Mouse (Mus musculus): ENCODE measurements around the gene Tcf3. TPM values are rescaled to one million over a fixed set of nuclear protein-coding genes. Genes with fewer than 3 reads are reported as not detected.
A peak's percentile ranks its signal among the peaks of the same experiment; 100 is the strongest.

The Tcf3 gene
- polyA plus RNA-seq, 1 experiment from 2014 or later = 34.5 TPM

DNA sequence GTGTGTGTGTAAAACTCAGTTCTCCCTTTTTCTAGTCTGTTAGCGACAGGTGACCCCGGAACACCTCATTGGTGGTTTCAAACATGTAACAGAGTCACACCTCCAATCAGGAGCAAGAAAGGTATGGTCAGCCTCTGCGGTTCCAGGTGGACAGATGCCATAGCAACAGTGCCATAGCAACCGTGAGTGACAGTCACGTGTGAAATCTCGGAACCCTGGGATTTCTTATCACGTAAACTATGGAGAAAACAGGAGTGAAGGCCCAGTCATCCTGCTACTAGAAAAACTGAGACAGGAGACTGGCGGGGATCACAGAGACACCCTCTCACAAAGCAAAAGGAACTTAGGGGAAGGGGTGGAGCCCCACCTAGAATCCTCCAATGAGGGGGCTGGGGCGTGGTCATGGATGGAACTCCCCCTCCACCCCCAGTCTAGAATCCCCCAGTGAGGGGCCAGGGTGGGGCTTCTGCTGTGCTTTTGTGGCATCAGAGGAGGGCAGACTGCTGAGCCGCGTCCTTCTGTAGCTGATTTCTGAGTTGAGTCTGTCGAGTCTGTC, 62.0 kb downstream of the Tcf3 start:
- H3K9me3 ChIP-seq (ENCODE audit: control insufficient read depth) = no peaks in the 10 kb centered on the region
- no peak for TF ChIP-seq CTCF (IDR thresholded peaks at IDR 0.05; ENCODE audit: low read depth)
- WGBS = 8% methylated on average over 12 of the region's 12 CpGs
- ATAC-seq = peak; percentile 39; the same call in 1 of the 2 replicates
- H3K4me2 ChIP-seq (replicated peaks; ENCODE audit: low read depth) = peak overlapping the region; percentile 39; the same call in 1 of the 2 replicates
- H3K27me3 ChIP-seq (replicated peaks; ENCODE audit: control insufficient read depth, insufficient read depth, low read length) = no peaks in the 10 kb centered on the region
- no peak overlapping the region for H3K27ac ChIP-seq (ENCODE audit: low read depth, low read length)
- no peaks in the 10 kb centered on the region for H3K4me1 ChIP-seq (replicated peaks; ENCODE audit: control insufficient read depth, insufficient read depth, low read length)
- no peak overlapping the region for H3K4me3 ChIP-seq (ENCODE audit: low read depth, low read length)
- H3K36me3 ChIP-seq (ENCODE audit: control insufficient read depth, insufficient read depth) = no peaks in the 10 kb centered on the region
- H3K9ac ChIP-seq (ENCODE audit: low read depth, low read length) = no peak overlapping the region

DNA sequence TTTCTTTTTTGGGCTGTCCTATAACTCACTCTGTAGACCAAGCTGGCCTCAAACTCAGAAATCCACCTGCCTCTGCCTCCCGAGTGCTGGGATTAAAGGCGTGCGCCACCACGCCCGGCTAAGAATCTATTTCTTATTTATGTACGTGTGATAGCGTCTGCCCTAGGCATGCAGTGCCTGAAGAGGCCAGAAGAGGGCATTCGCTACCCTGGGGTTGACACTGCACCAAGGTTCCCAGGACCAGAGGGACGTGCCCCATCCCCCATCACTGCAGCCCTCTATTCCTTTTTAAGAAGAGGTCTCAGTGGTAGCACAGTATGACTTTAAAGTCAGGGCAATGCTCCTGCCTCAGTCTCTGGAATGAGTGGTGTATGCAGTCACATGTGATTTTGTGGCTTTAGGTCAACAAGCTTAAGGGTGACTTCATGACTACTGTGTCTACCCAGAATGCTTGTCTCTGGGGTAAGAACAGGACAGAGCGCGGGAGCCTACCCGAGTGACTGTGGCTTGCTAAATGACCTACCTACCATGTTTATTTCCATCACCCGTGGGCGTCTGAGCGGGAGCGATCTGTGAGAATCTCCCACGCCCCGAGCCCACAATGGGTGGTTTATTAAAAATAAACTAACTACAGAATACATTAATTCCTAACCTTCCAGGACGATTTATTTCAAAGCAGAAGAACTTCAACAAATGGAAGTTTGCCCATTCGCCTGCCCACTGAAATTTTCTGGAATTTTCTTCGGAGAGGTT, 63.3 kb downstream of the Tcf3 start:
- peak; percentile 42 for TF ChIP-seq CTCF (IDR thresholded peaks at IDR 0.05; ENCODE audit: low read depth)
- WGBS = 75% methylated on average over 21 of the region's 21 CpGs

DNA sequence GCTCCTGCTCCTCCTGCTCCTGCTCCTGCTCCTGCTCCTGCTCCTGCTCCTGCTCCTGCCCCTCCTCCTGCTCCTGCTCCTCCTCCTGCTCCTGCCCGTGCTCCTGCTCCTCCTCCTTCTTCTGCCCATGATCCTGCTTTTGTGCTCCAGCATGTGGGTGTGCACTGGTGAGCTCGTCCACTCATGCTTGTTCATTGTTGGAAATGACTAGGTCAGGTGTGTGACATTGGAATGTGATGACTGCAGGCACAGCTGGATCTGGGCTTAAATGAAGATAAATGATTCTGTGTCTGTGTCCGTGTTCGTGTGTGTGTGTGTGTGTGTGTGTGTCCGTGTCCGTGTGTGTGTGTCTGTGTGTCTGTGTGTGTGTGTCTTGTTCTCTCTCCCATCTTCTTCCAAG, 65.1 kb downstream of the Tcf3 start:
- ATAC-seq = no peak
- Histone ChIP-seq H3K36me3 (ENCODE audit: control insufficient read depth, insufficient read depth) (no peaks in the 10 kb centered on the region), H3K9ac (ENCODE audit: low read depth, low read length) (no peak overlapping the region), H3K9me3 (ENCODE audit: control insufficient read depth) (no peaks in the 10 kb centered on the region), H3K4me1 (replicated peaks; ENCODE audit: control insufficient read depth, insufficient read depth, low read length) (no peaks in the 10 kb centered on the region), H3K4me3 (ENCODE audit: low read depth, low read length) (no peak overlapping the region), H3K27ac (ENCODE audit: low read depth, low read length) (no peak overlapping the region), H3K4me2 (replicated peaks; ENCODE audit: low read depth) (no peak overlapping the region), H3K27me3 (replicated peaks; ENCODE audit: control insufficient read depth, insufficient read depth, low read length) (peaks cover 5% of the 10 kb centered on the region; the same call in 1 of the 2 replicates)
- TF ChIP-seq CTCF (IDR thresholded peaks at IDR 0.05; ENCODE audit: low read depth) = no peak
- WGBS = 88% methylated on average over 6 of the region's 6 CpGs

More for the DNA sequence above, 63.3 kb downstream of the Tcf3 start:
- ATAC-seq = no peak
- Histone ChIP-seq H3K9me3 (ENCODE audit: control insufficient read depth) (no peaks in the 10 kb centered on the region), H3K9ac (ENCODE audit: low read depth, low read length) (no peak overlapping the region), H3K27me3 (replicated peaks; ENCODE audit: control insufficient read depth, insufficient read depth, low read length) (no peaks in the 10 kb centered on the region; the same call in 1 of the 2 replicates), H3K4me2 (replicated peaks; ENCODE audit: low read depth) (no peak overlapping the region), H3K27ac (ENCODE audit: low read depth, low read length) (no peak overlapping the region), H3K4me3 (ENCODE audit: low read depth, low read length) (no peak overlapping the region), H3K4me1 (replicated peaks; ENCODE audit: control insufficient read depth, insufficient read depth, low read length) (no peaks in the 10 kb centered on the region), H3K36me3 (ENCODE audit: control insufficient read depth, insufficient read depth) (no peaks in the 10 kb centered on the region)

DNA sequence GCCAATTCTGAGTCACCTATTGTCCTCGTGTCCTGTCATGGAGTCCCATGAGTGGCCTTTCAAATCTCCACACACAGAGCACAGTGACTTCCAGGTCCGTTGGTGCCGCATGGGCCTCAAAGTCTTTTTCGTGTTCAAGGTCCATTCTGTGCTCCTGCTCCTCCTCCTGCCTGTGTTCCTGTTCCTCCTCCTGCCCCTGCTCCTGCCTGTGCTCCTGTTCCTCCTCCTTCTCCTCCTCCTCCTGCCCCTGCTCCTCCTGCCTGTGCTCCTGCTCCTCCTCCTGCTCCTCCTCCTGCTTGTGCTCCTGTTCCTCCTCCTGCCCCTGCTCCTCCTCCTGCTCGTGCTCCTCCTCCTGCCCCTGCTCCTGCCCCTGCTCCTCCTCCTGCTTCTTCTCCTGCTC, 65.5 kb downstream of the Tcf3 start:
- WGBS = 37% methylated on average over 5 of the region's 5 CpGs
- Histone ChIP-seq H3K4me1 (replicated peaks; ENCODE audit: control insufficient read depth, insufficient read depth, low read length) (no peaks in the 10 kb centered on the region), H3K4me3 (ENCODE audit: low read depth, low read length) (no peak overlapping the region), H3K27me3 (replicated peaks; ENCODE audit: control insufficient read depth, insufficient read depth, low read length) (peaks cover 5% of the 10 kb centered on the region; the same call in 1 of the 2 replicates), H3K27ac (ENCODE audit: low read depth, low read length) (no peak overlapping the region), H3K36me3 (ENCODE audit: control insufficient read depth, insufficient read depth) (no peaks in the 10 kb centered on the region), H3K4me2 (replicated peaks; ENCODE audit: low read depth) (no peak overlapping the region), H3K9ac (ENCODE audit: low read depth, low read length) (no peak overlapping the region), H3K9me3 (ENCODE audit: control insufficient read depth) (no peaks in the 10 kb centered on the region)
- ATAC-seq = 0 out of 2 replicates have a peak, but pooled peaks have one; percentile 12
- TF ChIP-seq CTCF (IDR thresholded peaks at IDR 0.05; ENCODE audit: low read depth) = no peak

DNA sequence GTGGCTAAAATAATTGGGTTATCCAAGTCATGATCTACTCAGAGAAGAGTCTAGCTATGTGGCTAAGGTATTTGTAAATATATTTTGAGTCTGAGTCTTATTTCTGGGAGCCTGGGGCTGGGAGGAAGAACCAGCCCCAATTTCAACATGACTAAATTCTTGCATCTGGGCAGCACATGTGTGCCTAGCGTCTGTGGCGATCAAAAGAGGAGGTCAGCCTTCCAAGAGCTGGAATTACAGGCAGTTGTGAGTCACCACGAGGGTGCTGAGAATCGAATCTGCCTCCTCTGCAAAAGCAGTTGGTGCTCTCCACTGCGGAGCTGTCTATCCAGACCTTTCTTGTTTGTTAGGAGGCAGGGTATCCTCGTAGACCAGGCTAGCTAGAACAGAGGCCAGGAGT, 67.7 kb downstream of the Tcf3 start:
- no peak for ATAC-seq
- Histone ChIP-seq H3K27ac (ENCODE audit: low read depth, low read length) (no peak overlapping the region), H3K4me2 (replicated peaks; ENCODE audit: low read depth) (no peak overlapping the region), H3K9ac (ENCODE audit: low read depth, low read length) (no peak overlapping the region), H3K9me3 (ENCODE audit: control insufficient read depth) (no peaks in the 10 kb centered on the region), H3K27me3 (replicated peaks; ENCODE audit: control insufficient read depth, insufficient read depth, low read length) (peaks cover 5% of the 10 kb centered on the region; the same call in 1 of the 2 replicates), H3K36me3 (ENCODE audit: control insufficient read depth, insufficient read depth) (no peaks in the 10 kb centered on the region), H3K4me1 (replicated peaks; ENCODE audit: control insufficient read depth, insufficient read depth, low read length) (no peaks in the 10 kb centered on the region), H3K4me3 (ENCODE audit: low read depth, low read length) (no peak overlapping the region)
- WGBS = 71% methylated on average over 6 of the region's 6 CpGs
- no peak for TF ChIP-seq CTCF (IDR thresholded peaks at IDR 0.05; ENCODE audit: low read depth)

DNA sequence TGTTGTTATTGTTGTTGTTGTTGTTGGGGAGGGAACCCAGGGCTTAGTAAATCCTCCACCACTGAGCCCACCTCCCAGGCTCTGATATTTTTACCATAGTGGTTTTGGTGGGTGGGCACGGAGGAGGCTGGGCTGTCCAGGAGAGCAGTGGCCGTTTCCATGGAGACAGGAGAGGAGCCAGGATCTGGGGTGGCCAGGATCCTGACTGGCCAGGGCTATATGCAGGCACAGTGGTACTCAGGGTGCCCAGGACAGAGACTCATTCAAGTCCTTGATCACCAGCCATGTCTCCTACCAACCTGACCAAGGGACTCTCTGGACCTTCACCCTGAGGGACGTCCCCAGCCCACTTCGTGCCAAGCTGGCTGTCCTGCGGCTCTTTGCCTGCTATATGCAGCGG, 69.7 kb downstream of the Tcf3 start:
- no peak overlapping the region for H3K9ac ChIP-seq (ENCODE audit: low read depth, low read length)
- H3K4me1 ChIP-seq (replicated peaks; ENCODE audit: control insufficient read depth, insufficient read depth, low read length) = no peaks in the 10 kb centered on the region
- H3K4me3 ChIP-seq (ENCODE audit: low read depth, low read length) = no peak overlapping the region
- no peaks in the 10 kb centered on the region for H3K36me3 ChIP-seq (ENCODE audit: control insufficient read depth, insufficient read depth)
- H3K4me2 ChIP-seq (replicated peaks; ENCODE audit: low read depth) = no peak overlapping the region
- H3K27me3 ChIP-seq (replicated peaks; ENCODE audit: control insufficient read depth, insufficient read depth, low read length) = peaks cover 12% of the 10 kb centered on the region
- H3K27ac ChIP-seq (ENCODE audit: low read depth, low read length) = no peak overlapping the region
- H3K9me3 ChIP-seq (ENCODE audit: control insufficient read depth) = no peaks in the 10 kb centered on the region
- TF ChIP-seq CTCF (IDR thresholded peaks at IDR 0.05; ENCODE audit: low read depth) = no peak
- ATAC-seq = no peak
- WGBS = 43% methylated on average over 6 of the region's 6 CpGs

Small RNA genes lying within 50 kb of the gene (microRNA-seq; reads per million reads assigned to microRNA genes)
- not detected for gene Gm22721

Other genes starting within 250 kb of the Tcf3 start
- gene Mum1, start 207.2 kb downstream of the Tcf3 start, polyA plus RNA-seq (2015; fragmentation: Nextera tagmentation; extraction: Ambion mirVana) = 21.9 and 22.5 TPM in 2 replicates
- 584 and 605 TPM in 2 replicates for gene Ndufs7, start 184.5 kb downstream of the Tcf3 start, polyA plus RNA-seq (2015; fragmentation: Nextera tagmentation; extraction: Ambion mirVana)
- gene Gamt, start 172.6 kb downstream of the Tcf3 start, polyA plus RNA-seq (2015; fragmentation: Nextera tagmentation; extraction: Ambion mirVana) = 30.1 and 37.2 TPM in 2 replicates
- 26.6 and 29.0 TPM in 2 replicates for gene Dazap1, start 172.2 kb downstream of the Tcf3 start, polyA plus RNA-seq (2015; fragmentation: Nextera tagmentation; extraction: Ambion mirVana)
- gene Rps15, start 141.2 kb downstream of the Tcf3 start, polyA plus RNA-seq (2015; fragmentation: Nextera tagmentation; extraction: Ambion mirVana) = 708 and 727 TPM in 2 replicates
- gene Apc2, start 137.7 kb downstream of the Tcf3 start, polyA plus RNA-seq (2015; fragmentation: Nextera tagmentation; extraction: Ambion mirVana) = 1.1 and 1.6 TPM in 2 replicates
- 85.2 and 87.6 TPM in 2 replicates for gene 2310011J03Rik, start 113.1 kb downstream of the Tcf3 start, polyA plus RNA-seq (2015; fragmentation: Nextera tagmentation; extraction: Ambion mirVana)
- gene Pcsk4, start 104.1 kb downstream of the Tcf3 start, polyA plus RNA-seq (2015; fragmentation: Nextera tagmentation; extraction: Ambion mirVana) = 13.1 and 18.8 TPM in 2 replicates
- 261 and 282 TPM in 2 replicates for gene Reep6, start 103.7 kb downstream of the Tcf3 start, polyA plus RNA-seq (2015; fragmentation: Nextera tagmentation; extraction: Ambion mirVana)
- 46.7 and 50.4 TPM in 2 replicates for gene Adamtsl5, start 85.2 kb downstream of the Tcf3 start, polyA plus RNA-seq (2015; fragmentation: Nextera tagmentation; extraction: Ambion mirVana)
- gene Plk5, start 77.2 kb downstream of the Tcf3 start, polyA plus RNA-seq (2015; fragmentation: Nextera tagmentation; extraction: Ambion mirVana) = 0.09 and 0.20 TPM in 2 replicates
- gene Mex3d, start 46.0 kb downstream of the Tcf3 start, polyA plus RNA-seq (2015; fragmentation: Nextera tagmentation; extraction: Ambion mirVana) = 3.2 and 4.2 TPM in 2 replicates
- 48.0 and 51.0 TPM in 2 replicates for gene Mbd3, start 34.1 kb downstream of the Tcf3 start, polyA plus RNA-seq (2015; fragmentation: Nextera tagmentation; extraction: Ambion mirVana)
- 1,032 and 1,082 TPM in 2 replicates for gene Uqcr11, start 26.8 kb downstream of the Tcf3 start, polyA plus RNA-seq (2015; fragmentation: Nextera tagmentation; extraction: Ambion mirVana)
- gene Onecut3, start 61.2 kb upstream of the Tcf3 start, polyA plus RNA-seq (2015; fragmentation: Nextera tagmentation; extraction: Ambion mirVana) = 0.05 and 0.09 TPM in 2 replicates
- gene Atp8b3, start 105.5 kb upstream of the Tcf3 start, polyA plus RNA-seq (2015; fragmentation: Nextera tagmentation; extraction: Ambion mirVana) = 0.03 TPM in 2 replicates
- gene Rexo1, start 127.9 kb upstream of the Tcf3 start, polyA plus RNA-seq (2015; fragmentation: Nextera tagmentation; extraction: Ambion mirVana) = 9.1 and 10.1 TPM in 2 replicates
- 4.8 and 5.3 TPM in 2 replicates for gene Klf16, start 143.7 kb upstream of the Tcf3 start, polyA plus RNA-seq (2015; fragmentation: Nextera tagmentation; extraction: Ambion mirVana)
- 116 and 117 TPM in 2 replicates for gene Abhd17a, start 156.7 kb upstream of the Tcf3 start, polyA plus RNA-seq (2015; fragmentation: Nextera tagmentation; extraction: Ambion mirVana)
- gene Scamp4, start 169.2 kb upstream of the Tcf3 start, polyA plus RNA-seq (2015; fragmentation: Nextera tagmentation; extraction: Ambion mirVana) = 86.5 and 88.5 TPM in 2 replicates
- 5.4 and 6.6 TPM in 2 replicates for gene Adat3, start 169.2 kb upstream of the Tcf3 start, polyA plus RNA-seq (2015; fragmentation: Nextera tagmentation; extraction: Ambion mirVana)
- gene Gm49322, start 172.4 kb upstream of the Tcf3 start, polyA plus RNA-seq (2015; fragmentation: Nextera tagmentation; extraction: Ambion mirVana) = 2.3 and 2.6 TPM in 2 replicates
- gene Csnk1g2, start 189.2 kb upstream of the Tcf3 start, polyA plus RNA-seq (2015; fragmentation: Nextera tagmentation; extraction: Ambion mirVana) = 97.5 and 99.2 TPM in 2 replicates
- 21.5 and 23.5 TPM in 2 replicates for gene Btbd2, start 223.4 kb upstream of the Tcf3 start, polyA plus RNA-seq (2015; fragmentation: Nextera tagmentation; extraction: Ambion mirVana)
- gene Mknk2, start 244.5 kb upstream of the Tcf3 start, polyA plus RNA-seq (2015; fragmentation: Nextera tagmentation; extraction: Ambion mirVana) = 38.4 and 38.6 TPM in 2 replicates

Measured in intestine, postnatal 0 days (tissue).